Mouse (Mus musculus) left cerebral cortex, postnatal 14 days (tissue): ENCODE results near the gene Olfr1098. TPM values are rescaled to one million over a fixed set of nuclear protein-coding genes. Genes with fewer than 3 reads are reported as not detected.

Experiments
- DNase-seq, 2 experiments: peaks; one replicate each; pipeline ENCODE4 v3.0.0; 2021 to 2022; ENCODE audit warnings: low spot score in 2 of 2, mixed read lengths in 1 of 2
- intact Hi-C: fragments of 180-260 bp; cut with DNase I; formaldehyde crosslinking; loops from one replicate; pipeline ENCODE4 v1.15.1; 2025
- long read RNA-seq, 2 experiments: library from polyadenylated mRNA; stranded (forward); transcript quantifications; one replicate each; pipeline ENCODE4 v2.0.0; 2021
- total RNA-seq, 2 experiments: library from RNA; stranded (reverse); gene quantifications; 2 replicates each; pipeline ENCODE4 v1.2.3; 2021

Olfr1098 gene
- not detected for total RNA-seq
- long read RNA-seq, experiment 1, result 0 reads
- long read RNA-seq, experiment 2, result 0 reads

DNA sequence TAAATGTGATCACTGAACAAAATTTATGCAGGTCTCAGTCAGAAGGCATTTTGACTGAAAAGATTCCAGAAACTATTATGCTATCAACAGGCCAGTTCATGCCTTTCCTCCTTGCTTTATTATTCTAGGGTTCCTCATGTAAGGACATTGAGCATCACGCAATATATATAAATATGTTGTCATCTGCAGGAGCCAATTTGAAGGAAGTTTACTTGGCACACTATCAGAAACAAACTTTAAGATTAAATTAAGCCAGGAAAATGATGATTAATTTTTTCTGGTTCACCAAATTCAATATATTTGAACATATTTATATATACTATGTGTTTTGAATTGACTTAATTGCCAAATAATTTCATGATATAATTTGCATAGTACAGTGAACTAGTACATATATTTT, at the start of gene Olfr1098:
Olfr1098 (minus strand) TSS at position 101 of the 400 bp plus-strand sequence.
- no peak for DNase-seq
- intact Hi-C loops, result no loop called here

- intact Hi-C loops, result no loop called here
- DNase-seq, result no peak
Measured at GRCm38 (mm10) chr2:86960593-86960992, 36.2 kb upstream of the Olfr1098 start, which contains the start of gene Olfr1099. Olfr1099 (minus strand) TSS chr2:86960693.

- intact Hi-C loops, result no loop called here
- DNase-seq, result peak; percentile 3 to 64
Measured at GRCm38 (mm10) chr2:86926557-86926956, 2.2 kb upstream of the Olfr1098 start.

- intact Hi-C loops, result no loop called here
- peak in 1 of 2 experiments; percentile 6 for DNase-seq
Measured at GRCm38 (mm10) chr2:86905647-86906046, 18.7 kb downstream of the Olfr1098 start.

GRCm38 (mm10) chr2:86892116-86892515, 32.2 kb downstream of the Olfr1098 start, which contains the start of gene Olfr1097:
Olfr1097 (minus strand) TSS chr2:86892216.
- intact Hi-C loops, result no loop called here
- no peak for DNase-seq

- DNase-seq, result no peak
- intact Hi-C loops, result no loop called here
Measured at GRCm38 (mm10) chr2:86874702-86875101, 49.6 kb downstream of the Olfr1098 start, which contains the start of gene Gm13723. Gm13723 (minus strand) TSS chr2:86874802.

Other genes starting within 250 kb of the Olfr1098 start
- not detected for gene Olfr1086, start 244.5 kb downstream of the Olfr1098 start, total RNA-seq
- not detected for gene Olfr1087, start 226.2 kb downstream of the Olfr1098 start, total RNA-seq
- gene Olfr1089, start 190.8 kb downstream of the Olfr1098 start, total RNA-seq, result not detected
- gene Olfr1090, start 165.6 kb downstream of the Olfr1098 start, total RNA-seq, result not detected
- not detected for gene Olfr1093, start 142.1 kb downstream of the Olfr1098 start, total RNA-seq
- not detected for gene Olfr141, start 114.5 kb downstream of the Olfr1098 start, total RNA-seq
- not detected for gene Olfr1094, start 99.9 kb downstream of the Olfr1098 start, total RNA-seq
- gene Olfr1095, start 72.8 kb downstream of the Olfr1098 start, total RNA-seq, result not detected
- not detected for gene Gm13723, start 49.7 kb downstream of the Olfr1098 start, total RNA-seq
- gene Olfr1097, start 32.3 kb downstream of the Olfr1098 start, total RNA-seq, result not detected
- not detected for gene Olfr1099, start 36.1 kb upstream of the Olfr1098 start, total RNA-seq
- gene Olfr1100, start 55.4 kb upstream of the Olfr1098 start, total RNA-seq, result not detected
- gene Olfr1101, start 66.7 kb upstream of the Olfr1098 start, total RNA-seq, result not detected
- gene Olfr1102, start 73.9 kb upstream of the Olfr1098 start, total RNA-seq, result not detected
- not detected for gene Olfr1104, start 102.5 kb upstream of the Olfr1098 start, total RNA-seq
- not detected for gene Olfr1105, start 112.0 kb upstream of the Olfr1098 start, total RNA-seq
- gene Olfr1106, start 127.7 kb upstream of the Olfr1098 start, total RNA-seq, result not detected
- not detected for gene Olfr1107, start 151.3 kb upstream of the Olfr1098 start, total RNA-seq
- gene Olfr1109, start 171.5 kb upstream of the Olfr1098 start, total RNA-seq, result not detected
- not detected for gene Olfr259, start 190.0 kb upstream of the Olfr1098 start, total RNA-seq
- not detected for gene Olfr1110, start 215.8 kb upstream of the Olfr1098 start, total RNA-seq
- not detected for gene Olfr1111, start 228.1 kb upstream of the Olfr1098 start, total RNA-seq